Mouse (Mus musculus) forebrain, embryonic 13.5 days (tissue): ENCODE data around the gene 4921511M17Rik. TPM values are rescaled to one million over a fixed set of nuclear protein-coding genes. Genes with fewer than 3 reads are reported as not detected.
"Not testable (repeated sequence)": the region's sequence is repeated elsewhere in the genome, so short reads cannot be mapped to it uniquely, and the experiment has no call there.

Experiments used
- ATAC-seq: fragments of 200-750 bp; cut with Nextera tagmentation; 2 replicates; pipeline ENCODE4 v1.8.0; 2017
- H3K27ac ChIP-seq: fragments of 300-500 bp; sonication (generic); 2 replicates; pipeline ENCODE4 v1.5.1; 2015; ENCODE audit warnings: inconsistent platforms, mild to moderate bottlenecking, moderate library complexity
- H3K27me3 ChIP-seq: fragments of 300-500 bp; sonication (generic); 2 replicates; pipeline ENCODE4 v1.6.1; 2015; ENCODE audit warnings: mild to moderate bottlenecking, inconsistent platforms
- H3K36me3 ChIP-seq: fragments of 300-500 bp; sonication (generic); 2 replicates; pipeline ENCODE4 v1.6.1; 2015; ENCODE audit warnings: mild to moderate bottlenecking, inconsistent platforms; ENCODE audit not compliant: poor library complexity, severe bottlenecking
- H3K4me1 ChIP-seq: fragments of 300-500 bp; sonication (generic); 2 replicates; pipeline ENCODE4 v1.6.1; 2015; ENCODE audit warnings: inconsistent platforms
- H3K4me2 ChIP-seq: fragments of 300-500 bp; sonication (generic); 2 replicates; pipeline ENCODE4 v1.6.1; 2015; ENCODE audit warnings: inconsistent platforms, mild to moderate bottlenecking, moderate library complexity
- H3K4me3 ChIP-seq: fragments of 300-500 bp; sonication (generic); 2 replicates; pipeline ENCODE4 v1.5.1; 2015; ENCODE audit warnings: mild to moderate bottlenecking, inconsistent platforms
- H3K9ac ChIP-seq: fragments of 300-500 bp; sonication (generic); 2 replicates; pipeline ENCODE4 v1.6.1; 2015; ENCODE audit warnings: mild to moderate bottlenecking, inconsistent platforms
- H3K9me3 ChIP-seq: fragments of 300-500 bp; sonication (generic); replicated peaks from 2 replicates; pipeline ENCODE4 v1.6.1; 2016; ENCODE audit warnings: inconsistent platforms
- WGBS: fragments of 180-500 bp; shearing (Covaris S2); methylation state at CpG from one replicate; pipeline ENCODE4 v1.1.7; 2015; 5-methylcytosine and 5-hydroxymethylcytosine counted together
- polyA plus RNA-seq: library from polyadenylated mRNA; unstranded; fragments of >200 nt; fragmentation: Nextera tagmentation; extraction: Ambion mirVana; gene quantifications from 2 replicates; pipeline ENCODE4 v1.2.1, GENCODE M21; 2015

The 4921511M17Rik gene
- not detected in 2 replicates for polyA plus RNA-seq

DNA sequence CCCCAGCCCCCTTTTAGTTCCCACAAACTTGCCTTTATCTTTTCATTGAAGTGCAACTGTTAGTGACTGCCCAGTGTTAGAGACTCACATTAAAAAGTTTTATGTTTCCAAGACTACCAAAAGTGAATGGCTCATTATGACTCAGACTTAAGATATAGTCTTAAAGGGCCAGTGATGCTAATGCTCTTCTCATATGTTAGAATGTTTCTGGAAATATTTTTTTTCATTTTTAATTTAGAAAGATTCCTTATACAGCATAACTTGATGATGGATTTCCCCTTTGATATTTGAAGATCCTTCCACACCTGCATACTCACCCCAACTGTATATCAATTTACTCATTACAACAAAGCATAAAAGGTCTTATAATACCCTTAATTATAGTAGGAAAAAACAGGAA is at the start of gene 4921511M17Rik:
Gene 4921511M17Rik (minus strand): TSS at position 101 of the 400 bp plus-strand sequence.
- not testable (repeated sequence) for H3K9me3 ChIP-seq, H3K27ac ChIP-seq, H3K9ac ChIP-seq, H3K36me3 ChIP-seq, ATAC-seq, H3K4me3 ChIP-seq, H3K4me1 ChIP-seq, H3K4me2 ChIP-seq, H3K27me3 ChIP-seq

DNA sequence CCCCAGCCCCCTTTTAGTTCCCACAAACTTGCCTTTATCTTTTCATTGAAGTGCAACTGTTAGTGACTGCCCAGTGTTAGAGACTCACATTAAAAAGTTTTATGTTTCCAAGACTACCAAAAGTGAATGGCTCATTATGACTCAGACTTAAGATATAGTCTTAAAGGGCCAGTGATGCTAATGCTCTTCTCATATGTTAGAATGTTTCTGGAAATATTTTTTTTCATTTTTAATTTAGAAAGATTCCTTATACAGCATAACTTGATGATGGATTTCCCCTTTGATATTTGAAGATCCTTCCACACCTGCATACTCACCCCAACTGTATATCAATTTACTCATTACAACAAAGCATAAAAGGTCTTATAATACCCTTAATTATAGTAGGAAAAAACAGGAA is 21.3 kb upstream of the 4921511M17Rik start, which contains the start of gene Gm10057:
Gene Gm10057 (minus strand): TSS at position 101 of the 400 bp plus-strand sequence.
- H3K9ac ChIP-seq, H3K4me3 ChIP-seq: not testable (repeated sequence)

GRCm38 (mm10) chrX:154012540-154012939 is 21.1 kb downstream of the 4921511M17Rik start, which contains the start of gene Samt1:
TSS of gene Samt1 (minus strand) at chrX:154012640.
- not testable (repeated sequence) for H3K27me3 ChIP-seq, H3K4me1 ChIP-seq, ATAC-seq, H3K4me2 ChIP-seq, H3K9me3 ChIP-seq, H3K36me3 ChIP-seq, H3K9ac ChIP-seq, H3K27ac ChIP-seq, H3K4me3 ChIP-seq

More for the DNA sequence above, 21.3 kb upstream of the 4921511M17Rik start, which contains the start of gene Gm10057:
- not testable (repeated sequence) for H3K4me2 ChIP-seq, ATAC-seq, H3K27me3 ChIP-seq, H3K4me1 ChIP-seq, H3K36me3 ChIP-seq, H3K9me3 ChIP-seq, H3K27ac ChIP-seq

GRCm38 (mm10) chrX:153976914-153977313 is 56.7 kb downstream of the 4921511M17Rik start:
- H3K4me2 ChIP-seq, H3K9me3 ChIP-seq, H3K36me3 ChIP-seq, H3K4me1 ChIP-seq, H3K27me3 ChIP-seq, H3K27ac ChIP-seq, H3K9ac ChIP-seq, H3K4me3 ChIP-seq: not testable (repeated sequence)
- peak; percentile 33; the same call in 1 of the 2 replicates for ATAC-seq
- WGBS, result no CpG with 5 or more reads among the region's 2 CpGs

- ATAC-seq, H3K4me3 ChIP-seq, H3K9me3 ChIP-seq, H3K27me3 ChIP-seq, H3K9ac ChIP-seq, H3K27ac ChIP-seq, H3K4me2 ChIP-seq, H3K4me1 ChIP-seq, H3K36me3 ChIP-seq: not testable (repeated sequence)
- WGBS, result 21% methylated on average over 4 of the region's 4 CpGs
These were observed 57.2 kb downstream of the 4921511M17Rik start for GRCm38 (mm10) chrX:153976467-153976866.

DNA sequence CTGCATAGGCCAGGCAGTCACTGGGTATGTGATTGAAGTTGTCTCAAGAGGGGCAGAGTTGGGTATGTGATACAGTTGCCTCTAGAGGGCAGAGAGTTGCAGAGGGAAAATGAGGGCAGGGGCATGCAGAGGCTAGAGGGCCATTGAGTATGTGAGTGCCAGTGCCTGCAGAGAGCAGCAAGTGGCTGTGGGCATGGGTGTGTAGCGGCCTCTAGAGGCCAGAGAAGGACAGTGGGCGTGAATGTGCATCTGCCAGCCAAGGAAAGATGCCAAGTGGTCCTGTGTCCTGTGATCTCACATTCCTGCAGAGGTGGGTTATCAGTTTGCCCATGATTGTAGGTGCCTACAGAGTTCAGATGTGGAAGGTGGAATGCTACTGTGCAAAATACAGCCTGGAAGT is 59.2 kb downstream of the 4921511M17Rik start:
- H3K9ac ChIP-seq, result no peak overlapping the region
- WGBS, result 6% methylated on average over 2 of the region's 2 CpGs
- no peak overlapping the region for H3K4me2 ChIP-seq
- H3K4me1 ChIP-seq, result no peaks in the 10 kb centered on the region
- H3K4me3 ChIP-seq, result no peak overlapping the region
- no peak for ATAC-seq
- no peak overlapping the region for H3K27ac ChIP-seq
- H3K36me3 ChIP-seq, result no peaks in the 10 kb centered on the region
- no peaks in the 10 kb centered on the region for H3K9me3 ChIP-seq
- no peaks in the 10 kb centered on the region for H3K27me3 ChIP-seq

Other genes with a start within 250 kb of the 4921511M17Rik start
- 16.2 and 18.7 TPM in 2 replicates for gene Spin2c, start 201.6 kb downstream of the 4921511M17Rik start, polyA plus RNA-seq
- gene Samt1, start 21.2 kb downstream of the 4921511M17Rik start, polyA plus RNA-seq, result not detected in 2 replicates
- not detected in 2 replicates for gene Gm10057, start 21.2 kb upstream of the 4921511M17Rik start, polyA plus RNA-seq
- not detected in 2 replicates for gene Gm15140, start 86.9 kb upstream of the 4921511M17Rik start, polyA plus RNA-seq